Mouse (Mus musculus) ES-Bruce4 (cell line): Measurements from ENCODE around the gene Mrpl51.

Source experiments
- CTCF ChIP-seq: IDR thresholded peaks from one replicate; pipeline ENCODE4 v1.8.1; 2011; ENCODE audit warnings: low read depth, low read length
- EP300 ChIP-seq: IDR thresholded peaks from 2 replicates; pipeline ENCODE4 v1.6.1; 2011; ENCODE audit warnings: low read depth, low read length; ENCODE audit not compliant: insufficient read depth
- POLR2A ChIP-seq: IDR thresholded peaks from one replicate; pipeline ENCODE4 v1.8.1; 2011; ENCODE audit warnings: low read length; ENCODE audit not compliant: insufficient read depth

GRCm38 (mm10) chr6:125145479-125145951 lies 46.1 kb upstream of the Mrpl51 start:
- TF ChIP-seq CTCF = no peak
- no peak for TF ChIP-seq POLR2A
- TF ChIP-seq EP300 = no peak
